Mouse (Mus musculus) mouse embryonic stem cell (cell line): ENCODE data around the gene Tnfrsf17.
"Not testable (repeated sequence)": the region's sequence is repeated elsewhere in the genome, so short reads cannot be mapped to it uniquely, and the experiment has no call there.

Experiments used
- in situ Hi-C, 2 experiments: fragments of 300-500 bp; cut with MboI; formaldehyde crosslinking; loops; 1 replicate in 1 of 2; 3 replicates in 1 of 2; pipeline ENCODE4 v1.14.3; 2019 to 2020; ENCODE audit warnings: low sequenced_read_pairs in 2 of 2, low pct_unique_long_range_greater_than_20kb in 1 of 2, mixed read lengths in 1 of 2; ENCODE audit not compliant: unreplicated experiment in 1 of 2

The Tnfrsf17 gene

GRCm38 (mm10) chr16:11323324-11324051 is 9.9 kb downstream of the Tnfrsf17 start:
- in situ Hi-C loops: no loop called here

- in situ Hi-C loops: no loop called here
These were observed 16.6 kb downstream of the Tnfrsf17 start for GRCm38 (mm10) chr16:11330081-11330800.

GRCm38 (mm10) chr16:11331030-11331429 is 17.4 kb downstream of the Tnfrsf17 start:
- in situ Hi-C loops: no loop called here

- in situ Hi-C loops: no loop called here
These were observed 29.7 kb downstream of the Tnfrsf17 start for GRCm38 (mm10) chr16:11343292-11343815.

- in situ Hi-C loops: no loop called here
These were observed 38.3 kb downstream of the Tnfrsf17 start for GRCm38 (mm10) chr16:11351903-11352302.

GRCm38 (mm10) chr16:11359173-11359572 is 45.6 kb downstream of the Tnfrsf17 start:
- in situ Hi-C loops: no loop called here

- in situ Hi-C loops: no loop called here
These were observed 46.3 kb downstream of the Tnfrsf17 start for GRCm38 (mm10) chr16:11359919-11360318.

GRCm38 (mm10) chr16:11360576-11360975 is 47.0 kb downstream of the Tnfrsf17 start:
- in situ Hi-C loops: not testable (repeated sequence)

- in situ Hi-C loops: no loop called here
These were observed 52.0 kb downstream of the Tnfrsf17 start for GRCm38 (mm10) chr16:11365626-11366025.

- in situ Hi-C loops: no loop called here
These were observed 53.2 kb downstream of the Tnfrsf17 start for GRCm38 (mm10) chr16:11366851-11367250.

- in situ Hi-C loops: no loop called here
These were observed 54.8 kb downstream of the Tnfrsf17 start for GRCm38 (mm10) chr16:11368412-11368811.

- in situ Hi-C loops: no loop called here
These were observed 55.5 kb downstream of the Tnfrsf17 start for GRCm38 (mm10) chr16:11369162-11369561.

- in situ Hi-C loops: no loop called here
These were observed 56.0 kb downstream of the Tnfrsf17 start for GRCm38 (mm10) chr16:11369642-11370041.
